Mouse (Mus musculus) c-Kit-positive CD71-positive TER-119-positive erythroid progenitor cells, embryonic 14.5 days (primary cell): ENCODE results near the gene C730034F03Rik.

Source experiments
- DNase-seq: peaks from one replicate; pipeline ENCODE4 v3.0.0-alpha.2; 2013; ENCODE audit warnings: low spot score

C730034F03Rik gene

DNA sequence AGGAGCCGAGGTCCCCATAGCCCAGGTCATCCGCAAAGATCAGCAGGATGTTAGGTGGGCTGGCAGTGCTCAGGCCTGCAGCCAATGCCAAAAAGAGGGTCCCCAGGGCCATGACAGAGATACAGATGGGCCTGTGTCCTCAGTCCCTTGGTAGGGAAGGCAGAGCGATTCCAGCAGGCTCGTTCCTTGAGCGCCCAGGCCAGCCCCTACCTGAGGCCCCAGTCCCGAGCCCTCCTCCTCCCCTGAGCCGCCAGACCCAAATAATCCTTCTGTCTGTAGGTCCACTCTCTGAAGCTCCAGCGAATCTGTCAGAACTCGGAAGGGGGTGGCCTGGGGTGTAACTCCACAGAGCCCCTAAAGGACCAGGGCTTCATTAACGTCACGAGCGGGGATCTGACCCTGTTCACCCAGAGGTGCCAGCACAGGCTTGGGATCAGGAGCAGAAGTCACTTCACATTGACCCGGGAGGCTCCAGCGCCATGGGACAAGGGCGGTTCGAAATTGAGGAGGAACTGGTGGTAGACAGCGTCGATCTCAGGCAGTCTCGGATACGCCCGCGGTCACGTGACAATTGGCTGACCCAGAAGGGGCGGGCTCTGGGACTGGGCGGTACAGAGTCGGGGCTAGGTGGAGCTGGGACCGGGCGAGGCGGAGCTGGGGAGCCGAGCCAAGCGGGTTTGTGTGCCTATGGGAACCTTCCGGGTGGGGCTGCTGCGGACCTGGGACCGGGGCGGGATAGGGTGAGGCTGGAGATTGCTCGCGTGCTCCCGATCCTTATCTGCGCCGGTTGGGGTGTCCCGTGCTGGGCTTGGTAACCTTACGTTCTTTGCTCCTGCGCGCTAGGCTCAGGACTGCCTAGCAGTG lies 46.5 kb downstream of the C730034F03Rik start:
- DNase-seq: peak; percentile 91

DNA sequence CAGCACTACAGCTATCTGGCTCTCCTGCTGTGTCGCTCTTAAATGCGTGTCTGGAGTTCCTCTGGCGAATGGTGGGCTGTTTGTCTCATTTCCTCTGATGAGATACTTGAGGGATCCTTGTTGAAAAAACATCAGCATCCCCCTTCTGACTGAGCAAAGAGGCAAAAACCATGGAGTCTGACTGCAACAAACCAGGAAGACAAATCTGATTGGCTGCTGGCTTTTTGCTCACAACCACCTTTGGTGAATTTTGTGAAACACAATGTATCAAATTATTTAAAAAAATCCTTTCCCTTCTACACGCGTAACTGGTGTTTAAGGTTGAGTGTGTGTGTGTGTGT lies 47.1 kb downstream of the C730034F03Rik start:
- no peak for DNase-seq

DNA sequence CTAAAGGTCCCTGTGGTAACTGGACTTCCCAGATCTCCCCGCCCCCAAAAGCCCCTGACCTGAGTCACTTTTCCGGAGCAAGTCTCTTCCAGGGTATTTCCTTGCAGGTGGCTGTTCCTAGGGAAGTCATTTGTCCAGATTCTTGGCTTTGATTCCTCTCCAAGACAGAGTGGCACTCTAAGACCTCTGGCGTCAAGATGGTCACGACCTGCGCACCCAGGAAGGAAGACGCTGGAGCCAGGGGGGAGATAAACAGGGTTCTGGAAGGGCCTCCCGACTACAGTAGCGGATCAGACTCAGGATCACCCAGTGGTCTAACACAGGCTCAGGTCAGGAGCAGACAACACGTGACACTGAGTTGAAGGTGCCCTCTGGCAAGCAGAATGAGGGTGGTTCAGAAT lies 47.7 kb downstream of the C730034F03Rik start, which contains the start of gene Arsa:
Arsa (minus strand) TSS at position 335 of the 401 bp plus-strand sequence.
- no peak for DNase-seq

DNA sequence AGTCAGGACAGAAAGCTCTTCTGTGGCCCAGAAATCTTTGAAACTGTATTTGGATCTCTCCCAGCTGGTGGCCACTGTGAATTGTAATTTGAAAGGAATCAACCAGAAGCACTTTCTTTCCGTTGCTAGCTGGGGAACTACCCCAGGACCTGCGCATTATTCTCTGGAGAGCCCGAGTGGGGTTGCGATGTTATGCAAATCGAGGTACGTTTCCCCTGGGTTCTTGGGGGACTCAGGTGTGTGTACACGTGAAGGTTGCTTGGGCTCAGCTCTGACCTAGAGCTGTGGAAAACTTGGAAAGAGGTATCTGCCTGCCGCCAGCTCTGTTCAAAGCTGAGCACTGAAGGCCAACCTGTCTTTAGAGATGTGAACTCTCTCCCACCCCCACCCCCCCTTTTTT lies 48.4 kb downstream of the C730034F03Rik start:
- DNase-seq: no peak

DNA sequence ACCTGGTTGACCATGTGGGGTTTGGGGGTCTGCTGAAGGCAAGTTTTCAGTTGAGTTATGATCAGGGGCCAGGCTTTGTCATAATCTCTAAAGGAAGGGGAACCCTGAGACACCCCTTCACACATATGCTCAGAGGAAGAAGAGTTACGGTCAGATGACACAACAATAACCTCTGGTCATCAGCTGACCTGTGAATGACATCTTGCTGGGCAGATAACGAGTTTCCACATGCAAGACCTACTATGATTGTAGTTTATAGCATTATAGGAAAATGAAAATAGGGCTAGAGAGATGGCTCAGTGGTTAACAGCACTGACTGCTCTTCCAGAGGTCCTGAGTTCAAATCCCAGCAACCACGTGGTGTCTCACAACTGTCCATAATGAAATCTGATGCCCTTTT lies 49.2 kb downstream of the C730034F03Rik start:
- DNase-seq: no peak
